Mouse (Mus musculus): ENCODE data around the gene Arhgef39. TPM values are rescaled to one million over a fixed set of nuclear protein-coding genes. Genes with fewer than 3 reads are reported as not detected.

Arhgef39 gene
- polyA plus RNA-seq (2012; rRNA removed), result 66.9 and 81.0 TPM in 2 replicates

- DNase-seq (ENCODE audit: low read depth, low spot score), result no peak
Measured at GRCm38 (mm10) chr4:43499407-43500333, at the start of gene Arhgef39. Gene Arhgef39, minus strand, starts transcription at chr4:43499695.

GRCm38 (mm10) chr4:43549055-43549454 lies 49.6 kb upstream of the Arhgef39 start:
- WGBS, result 95% methylated on average over 12 of the region's 12 CpGs
- DNase-seq (ENCODE audit: low read depth, low spot score), result no peak

More at GRCm38 (mm10) chr4:43499407-43500333, at the start of gene Arhgef39:
- WGBS, result 4% methylated on average over 50 of the region's 50 CpGs

GRCm38 (mm10) chr4:43547160-43547559 lies 47.7 kb upstream of the Arhgef39 start:
- DNase-seq (ENCODE audit: low read depth, low spot score), result no peak
- 95% methylated on average over 8 of the region's 8 CpGs for whole genome bisulfite sequencing

GRCm38 (mm10) chr4:43546375-43547047 lies 47.0 kb upstream of the Arhgef39 start:
- 92% methylated on average over 12 of the region's 12 CpGs for WGBS
- no peak for DNase-seq (ENCODE audit: low read depth, low spot score)

GRCm38 (mm10) chr4:43542044-43542443 lies 42.5 kb upstream of the Arhgef39 start:
- whole genome bisulfite sequencing, result 77% methylated on average over 3 of the region's 3 CpGs
- DNase-seq (ENCODE audit: low read depth, low spot score), result no peak

GRCm38 (mm10) chr4:43536031-43536430 lies 36.5 kb upstream of the Arhgef39 start:
- no peak for DNase-seq (ENCODE audit: low read depth, low spot score)
- 84% methylated on average over 9 of the region's 9 CpGs for WGBS

- no peak for DNase-seq (ENCODE audit: low read depth, low spot score)
- WGBS, result 94% methylated on average over 8 of the region's 8 CpGs
Measured at GRCm38 (mm10) chr4:43535628-43536027, 36.1 kb upstream of the Arhgef39 start.

- DNase-seq (ENCODE audit: low read depth, low spot score), result no peak
- WGBS, result 86% methylated on average over 9 of the region's 9 CpGs
Measured at GRCm38 (mm10) chr4:43533270-43533669, 33.8 kb upstream of the Arhgef39 start.

- no peak for DNase-seq (ENCODE audit: low read depth, low spot score)
- 16% methylated on average over 7 of the region's 7 CpGs for WGBS
Measured at GRCm38 (mm10) chr4:43530581-43530980, 31.1 kb upstream of the Arhgef39 start.

- no peak for DNase-seq (ENCODE audit: low read depth, low spot score)
- 53% methylated on average over 8 of the region's 8 CpGs for WGBS
Measured at GRCm38 (mm10) chr4:43530081-43530501, 30.6 kb upstream of the Arhgef39 start.

GRCm38 (mm10) chr4:43528487-43528886 lies 29.0 kb upstream of the Arhgef39 start:
- 75% methylated on average over 9 of the region's 9 CpGs for WGBS
- no peak for DNase-seq (ENCODE audit: low read depth, low spot score)

- 71% methylated on average over 5 of the region's 5 CpGs for WGBS
- DNase-seq (ENCODE audit: low read depth, low spot score), result no peak
Measured at GRCm38 (mm10) chr4:43527880-43528279, 28.4 kb upstream of the Arhgef39 start.

GRCm38 (mm10) chr4:43519956-43520355 lies 20.5 kb upstream of the Arhgef39 start:
- DNase-seq (ENCODE audit: low read depth, low spot score), result no peak
- WGBS, result 20% methylated on average over 6 of the region's 6 CpGs

- WGBS, result 40% methylated on average over 10 of the region's 10 CpGs
- DNase-seq (ENCODE audit: low read depth, low spot score), result no peak
Measured at GRCm38 (mm10) chr4:43519551-43519950, 20.1 kb upstream of the Arhgef39 start.

GRCm38 (mm10) chr4:43515764-43516708 lies 16.5 kb upstream of the Arhgef39 start:
- WGBS, result 62% methylated on average over 11 of the region's 11 CpGs
- DNase-seq (ENCODE audit: low read depth, low spot score), result no peak

- DNase-seq (ENCODE audit: low read depth, low spot score), result no peak
- WGBS, result 72% methylated on average over 4 of the region's 4 CpGs
Measured at GRCm38 (mm10) chr4:43513791-43514190, 14.3 kb upstream of the Arhgef39 start.

GRCm38 (mm10) chr4:43513300-43513699 lies 13.8 kb upstream of the Arhgef39 start:
- no peak for DNase-seq (ENCODE audit: low read depth, low spot score)
- 86% methylated on average over 4 of the region's 4 CpGs for WGBS

- 67% methylated on average over 7 of the region's 7 CpGs for WGBS
- no peak for DNase-seq (ENCODE audit: low read depth, low spot score)
Measured at GRCm38 (mm10) chr4:43512653-43513052, 13.2 kb upstream of the Arhgef39 start.

- WGBS, result 75% methylated on average over 19 of the region's 19 CpGs
- no peak for DNase-seq (ENCODE audit: low read depth, low spot score)
Measured at GRCm38 (mm10) chr4:43511675-43512454, 12.4 kb upstream of the Arhgef39 start.

All from large intestine, adult 2 months (tissue).